Mouse (Mus musculus) heart, adult 9 months (tissue): Measurements from ENCODE around the gene Tspan15.
A peak's percentile ranks its signal among the peaks of the same experiment; 100 is the strongest.

Experiments
- DNase-seq, 2 experiments: peaks; one replicate each; pipeline ENCODE4 v3.0.0; 2022; ENCODE audit warnings: low spot score in 2 of 2

Tspan15 gene

GRCm38 (mm10) chr10:62190821-62191220, 40.2 kb downstream of the Tspan15 start:
- DNase-seq, result no peak

GRCm38 (mm10) chr10:62189910-62190309, 41.1 kb downstream of the Tspan15 start:
- no peak for DNase-seq

GRCm38 (mm10) chr10:62189303-62189702, 41.7 kb downstream of the Tspan15 start:
- no peak for DNase-seq

GRCm38 (mm10) chr10:62186882-62187281, 44.2 kb downstream of the Tspan15 start:
- DNase-seq, result peak; percentile 57 to 60

GRCm38 (mm10) chr10:62183053-62183452, 48.0 kb downstream of the Tspan15 start:
- peak; percentile 71 to 88 for DNase-seq

- DNase-seq, result no peak
Observed at GRCm38 (mm10) chr10:62182471-62183014, 48.5 kb downstream of the Tspan15 start.

GRCm38 (mm10) chr10:62181701-62182100, 49.4 kb downstream of the Tspan15 start:
- DNase-seq, result no peak

GRCm38 (mm10) chr10:62179944-62180343, 51.1 kb downstream of the Tspan15 start:
- no peak for DNase-seq

- no peak for DNase-seq
Observed at GRCm38 (mm10) chr10:62174533-62175313, 56.3 kb downstream of the Tspan15 start.

- DNase-seq, result no peak
Observed at GRCm38 (mm10) chr10:62173941-62174448, 57.1 kb downstream of the Tspan15 start.

- DNase-seq, result no peak
Observed at GRCm38 (mm10) chr10:62172841-62173553, 58.1 kb downstream of the Tspan15 start.

GRCm38 (mm10) chr10:62162410-62162809, 68.6 kb downstream of the Tspan15 start:
- DNase-seq, result peak; percentile 3 to 35

- no peak for DNase-seq
Observed at GRCm38 (mm10) chr10:62149929-62150328, 81.1 kb downstream of the Tspan15 start.

- DNase-seq, result no peak
Observed at GRCm38 (mm10) chr10:62147466-62148248, 83.4 kb downstream of the Tspan15 start.

- DNase-seq, result no peak
Observed at GRCm38 (mm10) chr10:62145957-62146356, 85.1 kb downstream of the Tspan15 start.

GRCm38 (mm10) chr10:62143820-62144219, 87.2 kb downstream of the Tspan15 start, which contains the start of gene Fam241b:
Gene Fam241b (minus strand): TSS chr10:62143920.
- DNase-seq, result no peak

GRCm38 (mm10) chr10:62138040-62138439, 93.0 kb downstream of the Tspan15 start:
- DNase-seq, result no peak

- no peak for DNase-seq
Observed at GRCm38 (mm10) chr10:62137150-62137549, 93.9 kb downstream of the Tspan15 start.

GRCm38 (mm10) chr10:62135696-62136470, 95.2 kb downstream of the Tspan15 start:
- DNase-seq, result no peak
